Mouse (Mus musculus): Measurements from ENCODE around the gene Stx8. TPM values are rescaled to one million over a fixed set of nuclear protein-coding genes. Genes with fewer than 3 reads are reported as not detected.

Stx8 gene
- total and polyA plus RNA-seq, 3 experiments = 29.5 to 152 (median 30.9) TPM

DNA sequence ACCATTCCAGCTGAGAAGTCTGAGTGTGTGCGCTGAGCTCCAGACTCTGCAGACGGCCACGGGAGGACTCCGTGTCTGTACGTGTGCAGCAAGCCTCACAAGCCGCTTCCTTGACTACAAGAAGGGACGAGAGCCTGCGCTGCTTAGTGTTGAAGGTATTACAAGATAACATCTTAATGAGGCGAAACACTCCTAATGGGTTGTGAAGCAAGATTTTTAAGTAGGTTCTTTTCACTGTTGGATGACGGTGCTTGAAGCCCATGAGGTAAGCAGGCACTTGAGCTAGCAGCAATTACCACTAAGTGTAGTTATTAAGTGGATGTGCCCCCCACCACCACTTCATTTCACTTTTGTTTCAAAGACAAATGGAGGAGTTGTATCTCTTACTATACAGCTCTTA, 101.8 kb downstream of the Stx8 start:
- H3K27ac ChIP-seq (ENCODE audit: control insufficient read depth, low read depth, low read length) = no peak overlapping the region

DNA sequence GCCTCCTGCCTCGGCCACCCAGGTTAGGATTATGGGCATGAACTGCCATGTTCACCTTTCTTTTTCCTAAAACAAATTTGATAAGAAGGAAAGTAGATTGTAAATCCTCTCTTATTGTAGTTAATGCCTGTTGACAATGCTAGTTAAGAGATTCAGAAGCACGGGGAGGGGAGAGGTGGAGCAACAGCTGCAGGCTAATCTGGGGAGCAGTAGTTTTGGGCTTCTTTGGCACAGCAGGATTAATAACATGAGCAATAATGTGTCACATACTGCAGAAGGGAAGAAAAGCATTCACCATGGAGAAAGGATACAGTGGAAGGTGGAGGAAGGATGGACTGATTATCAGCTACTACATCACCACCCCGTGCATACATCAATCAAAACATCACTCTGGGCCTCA, 104.1 kb downstream of the Stx8 start:
- Histone ChIP-seq H3K27ac (ENCODE audit: control insufficient read depth, low read depth, low read length) (no peak overlapping the region), H3K36me3 (ENCODE audit: control insufficient read depth in 1 of 2, insufficient read depth in 2 of 2, low read length in 2 of 2) (no peaks in the 10 kb centered on the region), H3K79me2 (ENCODE audit: control insufficient read depth, insufficient read depth, low read length, poor library complexity) (no peaks in the 10 kb centered on the region), H3K9me3 (replicated peaks; ENCODE audit: insufficient read depth, low read length) (no peaks in the 10 kb centered on the region), H3K4me1 (ENCODE audit: control insufficient read depth in 1 of 2, insufficient read depth in 2 of 2, low read length in 2 of 2) (no peaks in the 10 kb centered on the region), H3K9ac (ENCODE audit: control insufficient read depth, low read depth, low read length, poor library complexity, severe bottlenecking) (no peak overlapping the region), H3K27me3 (ENCODE audit: control insufficient read depth in 1 of 2, insufficient read depth in 2 of 2, low read length in 2 of 2) (no peaks in the 10 kb centered on the region), H3K4me3 (ENCODE audit: control insufficient read depth in 1 of 2, insufficient read depth in 1 of 2, low read depth in 2 of 2, low read length in 2 of 2) (no peak overlapping the region)
- DNase-seq (ENCODE audit: low read depth, low spot score) = no peak
- no peak for TF ChIP-seq BHLHE40 (IDR thresholded peaks at IDR 0.05; ENCODE audit: borderline replicate concordance, low read depth, low read length)
- no peak for TF ChIP-seq NRF1 (IDR thresholded peaks at IDR 0.05; ENCODE audit: insufficient read depth, low read depth, low read length, poor library complexity, severe bottlenecking)
- TF ChIP-seq TBP (IDR thresholded peaks at IDR 0.05; ENCODE audit: low read depth, low read length) = no peak
- TF ChIP-seq TAL1 (IDR thresholded peaks at IDR 0.05; ENCODE audit: low read length) = no peak
- TF ChIP-seq RAD21 (IDR thresholded peaks at IDR 0.05; ENCODE audit: low read depth, low read length) = no peak
- no peak for TF ChIP-seq MEF2A (IDR thresholded peaks at IDR 0.05; ENCODE audit: extremely low read depth, insufficient replicate concordance, low read depth, low read length, poor library complexity, severe bottlenecking)
- TF ChIP-seq ZMIZ1 (IDR thresholded peaks at IDR 0.05; ENCODE audit: low read depth, low read length) = no peak
- TF ChIP-seq MYC (IDR thresholded peaks at IDR 0.05; ENCODE audit: low read depth, low read length) = no peak
- TF ChIP-seq MAX (IDR thresholded peaks at IDR 0.05; ENCODE audit: low read length) = no peak
- TF ChIP-seq NELFE (IDR thresholded peaks at IDR 0.05; ENCODE audit: low read depth, low read length) = no peak
- no peak for TF ChIP-seq CHD2 (IDR thresholded peaks at IDR 0.05; ENCODE audit: low read length)
- TF ChIP-seq ZNF384 (IDR thresholded peaks at IDR 0.05; ENCODE audit: low read depth, low read length) = no peak
- TF ChIP-seq TCF12 (IDR thresholded peaks at IDR 0.05; ENCODE audit: low read depth, low read length) = no peak
- TF ChIP-seq GATA1 (IDR thresholded peaks at IDR 0.05; ENCODE audit: low read depth, low read length) = no peak
- TF ChIP-seq HCFC1 (IDR thresholded peaks at IDR 0.05; ENCODE audit: low read depth, low read length) = no peak

More for the DNA sequence above, 101.8 kb downstream of the Stx8 start:
- H3K4me1 ChIP-seq (ENCODE audit: control insufficient read depth in 1 of 2, insufficient read depth in 2 of 2, low read length in 2 of 2) = no peaks in the 10 kb centered on the region
- H3K9ac ChIP-seq (ENCODE audit: control insufficient read depth, low read depth, low read length, poor library complexity, severe bottlenecking) = no peak overlapping the region
- H3K4me3 ChIP-seq (ENCODE audit: control insufficient read depth in 1 of 2, insufficient read depth in 1 of 2, low read depth in 2 of 2, low read length in 2 of 2) = no peak overlapping the region
- H3K9me3 ChIP-seq (replicated peaks; ENCODE audit: insufficient read depth, low read length) = no peaks in the 10 kb centered on the region
- H3K79me2 ChIP-seq (ENCODE audit: control insufficient read depth, insufficient read depth, low read length, poor library complexity) = no peaks in the 10 kb centered on the region
- H3K27me3 ChIP-seq (ENCODE audit: control insufficient read depth in 1 of 2, insufficient read depth in 2 of 2, low read length in 2 of 2) = no peaks in the 10 kb centered on the region
- no peak for DNase-seq (ENCODE audit: low read depth, low spot score)
- no peaks in the 10 kb centered on the region for H3K36me3 ChIP-seq (ENCODE audit: control insufficient read depth in 1 of 2, insufficient read depth in 2 of 2, low read length in 2 of 2)
- TF ChIP-seq JUND (IDR thresholded peaks at IDR 0.05; ENCODE audit: low read depth, low read length) (no peak), MAZ (IDR thresholded peaks at IDR 0.05; ENCODE audit: low read depth, low read length) (no peak), POLR2AphosphoS2 (IDR thresholded peaks at IDR 0.05; ENCODE audit: low read length) (no peak), USF1 (IDR thresholded peaks at IDR 0.05; ENCODE audit: low read depth, low read length) (no peak), MXI1 (IDR thresholded peaks at IDR 0.05; ENCODE audit: low read depth, low read length) (no peak), NELFE (IDR thresholded peaks at IDR 0.05; ENCODE audit: low read depth, low read length) (no peak), POLR2AphosphoS5 (IDR thresholded peaks at IDR 0.05; ENCODE audit: borderline replicate concordance, low read depth, low read length) (no peak), E2F4 (IDR thresholded peaks at IDR 0.05; ENCODE audit: borderline replicate concordance, low read depth, low read length) (no peak), MEF2A (IDR thresholded peaks at IDR 0.05; ENCODE audit: extremely low read depth, insufficient replicate concordance, low read depth, low read length, poor library complexity, severe bottlenecking) (no peak), ZMIZ1 (IDR thresholded peaks at IDR 0.05; ENCODE audit: low read depth, low read length) (no peak), TCF12 (IDR thresholded peaks at IDR 0.05; ENCODE audit: low read depth, low read length) (no peak), CTCF (IDR thresholded peaks at IDR 0.05 in 2 of 3, conservative IDR thresholded peaks at IDR 0.05 in 1 of 3; ENCODE audit: control insufficient read depth in 1 of 3, insufficient read depth in 1 of 3, low read depth in 2 of 3, low read length in 3 of 3, poor library complexity in 1 of 3, severe bottlenecking in 1 of 3) (no peak), HCFC1 (IDR thresholded peaks at IDR 0.05; ENCODE audit: low read depth, low read length) (no peak), KAT2A (conservative IDR thresholded peaks at IDR 0.05; ENCODE audit: low read depth, low read length) (no peak), TBP (IDR thresholded peaks at IDR 0.05; ENCODE audit: low read depth, low read length) (no peak), ELF1 (IDR thresholded peaks at IDR 0.05; ENCODE audit: low read depth, low read length) (no peak)
